Mouse (Mus musculus) cerebellum, adult 18-20 months (tissue): Measurements from ENCODE around the gene Cntrob.

Experiments used
- DNase-seq, 2 experiments: peaks; one replicate each; pipeline ENCODE4 v3.0.0; 2021

Gene Cntrob

DNA sequence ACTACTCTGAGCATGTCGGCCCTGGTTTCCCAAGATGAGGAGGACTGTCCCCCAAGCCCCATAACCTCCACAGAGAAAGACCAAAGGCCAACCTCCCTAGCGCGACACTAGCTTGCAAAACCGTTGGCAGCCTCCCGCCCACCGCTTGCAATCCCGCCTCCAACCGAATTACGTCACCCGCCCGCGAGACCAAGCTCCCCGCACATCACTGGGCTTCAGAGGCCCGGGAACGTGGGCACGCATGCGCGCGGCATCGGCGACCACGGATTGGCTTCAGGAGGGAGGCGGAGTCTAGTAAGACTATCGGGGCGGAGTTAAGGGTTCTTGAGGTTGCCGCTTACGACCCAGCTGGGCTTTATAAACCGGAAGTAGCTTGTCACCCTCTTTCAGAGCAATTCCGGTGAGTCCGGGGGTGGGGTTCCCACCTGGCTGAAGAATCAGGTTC lies at the start of gene Cntrob, which contains the start of gene Trappc1:
TSS of gene Cntrob (minus strand) at position 109 of the 445 bp plus-strand sequence.
TSS of gene Trappc1 (plus strand) at position 314 of the 445 bp plus-strand sequence.
- peak; percentile 99 to 100 for DNase-seq

DNA sequence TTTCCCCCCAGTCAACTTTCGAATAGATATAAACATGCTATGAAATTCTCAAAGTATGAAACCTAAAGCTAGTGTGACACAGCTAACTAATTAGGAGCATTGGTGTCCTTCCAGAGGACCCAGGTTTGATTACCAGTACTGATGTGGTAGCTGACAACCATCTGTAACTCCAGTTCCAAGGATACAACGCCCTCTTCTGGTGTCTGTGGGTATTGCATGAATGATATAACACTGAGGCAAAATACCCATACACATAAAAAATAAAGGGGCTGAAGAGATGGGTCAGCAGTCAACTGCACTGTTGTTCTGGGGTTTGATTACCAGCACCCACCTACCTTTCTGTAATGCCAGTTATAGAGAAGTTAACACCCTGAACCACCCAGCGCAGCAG lies 49.2 kb upstream of the Cntrob start:
- peak in 1 of 2 experiments; percentile 33 for DNase-seq

DNA sequence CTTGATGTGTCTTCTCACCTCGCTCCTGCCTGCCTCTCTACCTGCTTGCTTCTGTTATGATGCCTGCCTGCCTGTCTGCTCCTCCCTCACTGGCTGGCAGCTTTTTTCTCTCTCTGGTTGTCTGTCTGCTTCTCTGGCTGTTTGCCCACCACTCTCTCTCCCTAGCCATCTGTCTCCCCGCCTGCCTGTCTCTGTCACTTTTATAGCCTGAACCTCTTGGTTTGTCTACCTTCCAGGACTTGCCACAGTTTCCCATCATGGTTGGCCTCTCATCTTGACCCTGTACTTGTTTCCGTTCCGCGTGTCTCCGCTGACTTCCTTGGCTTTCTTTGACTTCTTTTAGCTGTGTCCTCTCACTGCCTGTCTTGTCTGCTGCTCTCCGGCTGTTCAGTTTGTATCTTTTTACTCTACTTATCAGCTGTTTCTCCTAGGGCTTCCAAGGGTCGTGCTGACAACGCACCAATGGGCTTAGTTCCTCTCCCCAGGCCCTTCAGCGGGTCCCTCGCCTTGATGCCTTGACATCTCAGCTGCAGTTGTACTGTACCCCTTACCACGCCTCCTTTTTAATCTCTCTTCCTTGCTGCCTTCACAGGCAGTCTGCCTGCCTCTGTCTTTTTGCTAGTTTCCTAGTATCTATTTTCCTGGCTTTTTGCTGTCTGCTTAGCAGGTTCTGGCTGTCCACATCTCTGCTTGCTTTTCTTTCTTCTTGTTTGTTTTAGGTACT lies 48.6 kb upstream of the Cntrob start:
- DNase-seq, result peak; percentile 91 to 94

DNA sequence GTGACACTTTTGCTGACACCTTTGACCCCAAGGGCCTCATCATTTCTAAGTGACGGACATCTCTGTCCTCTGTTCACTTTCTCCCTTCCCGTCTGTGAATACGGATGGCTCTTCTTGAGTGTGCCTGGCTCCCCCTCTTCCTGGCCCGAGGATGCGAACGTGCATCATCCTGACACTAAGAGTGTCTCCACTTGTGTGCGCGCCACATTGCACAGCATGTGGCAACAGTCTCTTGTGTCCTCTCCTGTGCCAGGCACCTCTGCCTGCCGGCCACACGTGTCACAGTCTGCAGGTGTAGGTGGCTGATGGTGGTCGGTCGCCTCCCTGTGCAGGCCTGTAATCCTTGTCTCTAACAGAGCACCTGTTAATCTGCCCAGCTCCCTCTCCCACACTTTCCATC lies 48.0 kb upstream of the Cntrob start:
- no peak for DNase-seq

DNA sequence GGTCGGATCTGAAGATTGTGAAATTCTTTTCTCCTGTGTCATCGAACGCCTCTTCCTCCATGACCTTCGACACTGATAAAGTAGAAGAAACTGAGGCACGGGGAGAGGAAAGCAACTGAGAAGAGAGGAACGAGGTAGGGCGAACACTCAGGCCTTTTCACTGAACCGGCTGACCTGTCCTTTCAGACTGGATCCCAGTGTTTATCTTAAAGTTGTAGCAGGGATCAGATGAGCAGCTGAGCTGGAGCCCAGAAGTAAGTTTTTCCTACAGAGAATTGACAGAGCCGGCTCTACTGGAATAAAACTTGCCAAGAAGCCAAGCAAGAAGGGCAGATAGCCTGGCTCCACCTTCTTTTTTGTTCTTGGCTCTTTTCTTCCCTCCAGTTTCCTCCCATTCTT lies 47.2 kb upstream of the Cntrob start:
- no peak for DNase-seq

DNA sequence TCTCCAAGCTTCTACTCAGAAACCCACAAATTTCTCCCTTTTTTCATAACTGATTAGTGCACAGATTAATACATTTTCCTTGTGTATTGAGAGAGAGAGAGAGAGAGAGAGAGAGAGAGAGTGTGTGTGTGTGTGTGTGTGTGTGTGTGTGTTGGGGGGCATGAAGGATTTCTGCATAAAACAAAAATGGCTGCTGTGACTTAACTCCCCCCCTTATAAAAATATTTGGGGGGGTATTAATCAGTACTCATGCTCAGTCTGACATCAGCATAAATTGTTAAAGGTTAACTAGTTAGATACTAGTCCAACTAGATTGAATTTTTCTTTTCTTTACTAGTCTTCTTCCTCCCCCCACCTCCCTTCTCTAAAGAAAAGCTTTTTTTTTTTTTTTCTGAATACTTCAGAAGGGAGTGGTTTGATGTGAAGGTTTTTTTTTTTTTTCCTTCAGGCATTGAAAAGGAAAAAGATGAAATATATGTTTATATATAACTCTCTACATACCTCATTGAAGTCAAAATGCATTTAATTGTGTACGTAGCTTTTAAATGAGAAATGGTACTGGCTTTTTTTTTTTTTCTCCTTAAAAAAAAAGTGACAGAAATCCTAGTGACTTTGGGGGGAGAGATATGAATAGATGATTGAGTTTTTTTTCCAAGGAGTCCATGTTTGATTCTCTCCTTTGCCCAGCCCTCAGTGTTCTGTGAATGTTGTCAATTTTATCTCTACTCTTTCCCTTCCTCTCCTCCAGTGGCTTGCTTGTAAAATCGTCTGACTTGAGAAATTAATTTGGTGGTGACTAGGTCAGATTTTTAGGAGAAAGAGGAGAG lies 46.6 kb upstream of the Cntrob start:
- DNase-seq, result no peak

DNA sequence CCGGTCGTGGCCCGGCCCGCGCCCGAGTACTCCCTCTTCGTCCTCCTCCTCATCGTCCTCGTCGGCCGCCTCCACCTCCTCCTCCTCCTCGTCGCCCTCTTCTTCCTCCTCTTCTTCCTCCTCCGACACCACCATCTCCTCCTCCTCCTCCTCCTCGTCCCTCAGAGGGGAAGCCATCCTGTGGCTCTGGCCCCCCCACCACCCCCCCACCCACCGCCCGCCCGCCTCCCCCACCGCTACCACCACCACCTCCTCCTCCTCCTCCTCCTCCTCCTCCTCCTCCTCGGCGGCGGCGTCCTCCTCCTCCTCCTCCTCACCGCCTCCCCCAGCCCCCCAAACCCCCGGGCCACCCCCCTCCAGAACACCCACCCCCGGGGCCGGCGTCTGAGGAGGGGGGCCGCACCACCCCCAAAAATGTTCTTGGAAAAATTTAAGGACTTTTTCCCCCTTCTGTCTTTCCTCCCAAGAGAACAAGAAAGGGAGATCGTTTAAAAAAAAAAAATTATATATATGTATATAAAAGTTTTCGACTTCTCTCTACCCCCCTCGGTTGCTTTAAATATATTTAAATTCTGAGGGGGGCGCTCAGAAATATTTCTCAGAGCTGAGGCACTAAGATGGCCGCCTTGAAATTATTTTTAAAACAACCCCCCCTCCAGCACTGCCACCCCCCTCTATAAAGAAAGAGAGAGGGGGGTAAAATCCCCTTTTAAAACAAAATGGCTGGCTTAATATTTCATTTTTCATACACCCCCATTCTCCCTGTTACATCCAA lies 45.8 kb upstream of the Cntrob start, which contains the start of gene Chd3:
TSS of gene Chd3 (minus strand) at position 192 of the 775 bp plus-strand sequence.
- DNase-seq, result no peak

DNA sequence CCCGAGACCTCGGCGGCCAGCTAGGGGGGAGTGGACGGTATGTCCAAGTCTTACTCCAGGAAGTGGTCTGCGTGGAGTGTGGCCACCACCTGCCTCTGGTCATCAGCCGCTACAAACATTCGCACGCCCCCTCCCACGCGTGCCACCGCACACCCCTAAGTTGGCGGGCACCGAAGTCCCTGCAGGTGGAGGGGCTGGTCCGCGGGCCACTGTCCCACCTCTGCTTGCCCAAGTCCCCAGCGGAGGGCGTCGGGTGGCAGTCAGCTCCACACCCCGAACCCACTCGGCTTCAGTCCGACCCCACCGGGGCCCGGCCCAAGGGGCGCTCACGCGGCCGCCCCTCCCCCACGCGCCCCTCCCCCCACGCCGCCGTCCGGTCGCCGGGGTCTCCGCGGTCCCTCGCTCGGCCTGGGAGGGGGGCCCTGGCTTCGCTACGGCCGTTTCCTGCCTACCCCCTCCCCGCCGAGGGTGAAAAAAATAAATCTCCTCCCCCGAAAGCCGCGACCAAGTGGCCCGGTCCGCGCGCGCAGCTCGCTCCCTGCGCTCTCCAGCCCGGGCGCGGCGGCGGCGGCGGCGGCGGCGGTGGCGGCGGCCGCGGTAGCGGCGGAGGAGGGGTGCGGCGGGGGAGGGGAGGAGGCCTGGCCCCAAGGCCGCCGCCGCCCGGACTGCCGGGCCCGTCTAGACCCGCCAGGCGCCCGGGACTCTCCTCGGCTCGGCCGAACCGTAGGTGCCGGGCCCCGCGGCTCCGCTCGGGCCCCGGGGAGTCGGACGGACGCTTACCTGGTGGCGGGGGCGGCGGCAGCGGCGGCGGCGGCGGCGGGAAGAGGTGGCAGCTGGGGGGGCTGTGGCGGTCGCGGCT lies 45.0 kb upstream of the Cntrob start:
- DNase-seq, result peak; percentile 35 to 68

DNA sequence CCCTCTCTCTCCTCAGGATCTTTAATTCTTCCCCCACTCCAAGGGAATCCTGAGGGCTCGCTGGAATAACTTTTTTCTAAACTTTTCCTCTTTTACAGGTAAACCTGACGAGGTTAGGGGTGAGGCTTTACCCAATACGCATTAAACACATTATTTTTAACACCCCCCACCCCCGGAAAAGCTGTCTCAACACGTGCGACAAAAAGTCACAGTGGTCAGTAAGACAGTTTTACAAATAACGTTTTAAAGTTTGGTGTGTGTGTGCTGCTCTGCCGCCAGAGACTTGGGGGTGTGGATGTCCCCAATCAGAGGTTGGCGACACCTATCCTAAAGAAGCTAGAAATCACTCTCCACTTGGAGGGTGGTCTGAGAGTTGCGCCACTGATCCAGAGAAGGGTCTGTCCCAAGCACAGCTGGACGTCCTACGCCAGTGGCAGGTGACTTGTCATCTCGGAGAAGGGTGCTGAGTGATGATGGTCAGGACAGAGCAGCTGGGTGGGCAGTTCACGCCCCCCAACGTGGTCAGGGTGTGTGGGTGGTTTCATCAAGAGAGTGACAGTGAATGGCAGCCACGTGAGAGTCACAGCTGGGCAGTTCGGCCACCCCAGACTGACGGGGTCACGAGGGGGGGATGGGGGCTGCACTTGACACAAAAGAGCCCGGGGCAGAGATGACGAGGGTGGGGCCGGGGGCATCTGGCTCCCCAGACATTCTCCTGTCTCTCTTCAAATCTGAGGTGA lies 44.2 kb upstream of the Cntrob start:
- no peak for DNase-seq

DNA sequence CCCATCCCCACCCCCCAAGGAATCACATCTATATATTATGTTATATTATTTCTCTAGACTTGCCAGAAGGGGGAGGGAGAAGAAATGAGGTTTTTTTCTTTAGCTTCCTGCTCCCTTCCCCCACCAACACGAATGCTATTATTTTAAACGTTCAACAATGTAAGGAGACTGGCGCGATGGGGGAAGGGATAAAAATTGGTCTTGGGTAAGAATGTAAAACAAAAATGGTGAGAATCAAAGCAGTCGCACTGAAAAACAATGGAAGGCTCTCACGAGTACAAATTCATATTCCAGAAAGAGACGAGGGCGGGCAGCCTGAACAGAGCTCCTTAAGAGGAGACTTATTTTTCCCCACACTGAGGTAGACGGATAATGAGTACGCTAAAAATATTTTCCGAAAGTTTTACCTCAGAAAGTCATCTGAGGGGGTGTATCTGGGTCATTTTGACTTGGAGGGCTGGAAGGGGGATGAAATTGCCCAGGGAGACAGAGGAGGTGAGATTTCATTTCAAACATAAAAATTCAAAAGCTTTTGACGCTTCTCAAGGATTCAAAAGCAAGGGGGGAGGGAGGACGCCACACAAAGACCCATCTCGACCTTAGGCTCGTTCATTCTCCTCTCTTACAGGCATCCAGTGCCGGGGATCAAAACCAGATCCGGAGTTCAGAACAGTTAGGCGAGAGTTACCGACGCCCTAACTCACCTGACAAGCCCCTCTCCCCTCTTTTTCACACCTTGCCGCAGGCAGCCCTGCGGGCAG lies 43.5 kb upstream of the Cntrob start:
- DNase-seq, result no peak

DNA sequence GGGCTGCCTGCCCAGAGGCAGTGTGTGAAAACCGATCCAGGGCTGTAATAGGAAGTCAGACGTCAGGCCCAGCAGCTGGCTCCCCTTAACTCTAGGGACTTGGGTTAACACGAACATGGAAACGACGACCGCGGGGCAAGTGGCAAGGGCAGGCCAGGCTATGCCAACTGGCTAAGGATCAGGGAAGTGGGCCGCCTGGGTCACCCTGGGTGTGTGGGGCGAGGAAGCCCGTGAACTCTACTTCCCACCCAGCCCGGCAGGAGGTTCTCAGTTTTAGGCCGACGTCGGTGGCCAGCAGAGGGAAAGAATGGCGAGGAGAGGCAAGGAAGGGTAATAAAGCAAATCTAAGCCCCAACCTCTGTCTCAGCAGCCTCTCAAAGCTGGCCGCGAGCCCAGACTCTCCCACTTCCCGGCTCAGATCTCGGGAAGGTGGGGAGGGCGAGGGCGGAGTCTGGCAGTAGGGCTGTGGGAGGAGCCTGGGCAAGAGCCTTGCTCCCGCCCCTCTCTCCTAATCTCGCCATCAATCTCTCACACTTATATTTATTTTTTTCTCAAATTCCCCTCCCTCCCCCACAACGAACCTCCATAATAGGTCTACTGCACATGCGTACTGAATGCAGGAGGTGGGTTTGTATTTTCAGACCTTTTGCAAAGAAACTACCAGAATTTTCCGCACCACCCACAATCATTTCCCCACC lies 42.7 kb upstream of the Cntrob start:
- DNase-seq, result peak; percentile 79 to 84

DNA sequence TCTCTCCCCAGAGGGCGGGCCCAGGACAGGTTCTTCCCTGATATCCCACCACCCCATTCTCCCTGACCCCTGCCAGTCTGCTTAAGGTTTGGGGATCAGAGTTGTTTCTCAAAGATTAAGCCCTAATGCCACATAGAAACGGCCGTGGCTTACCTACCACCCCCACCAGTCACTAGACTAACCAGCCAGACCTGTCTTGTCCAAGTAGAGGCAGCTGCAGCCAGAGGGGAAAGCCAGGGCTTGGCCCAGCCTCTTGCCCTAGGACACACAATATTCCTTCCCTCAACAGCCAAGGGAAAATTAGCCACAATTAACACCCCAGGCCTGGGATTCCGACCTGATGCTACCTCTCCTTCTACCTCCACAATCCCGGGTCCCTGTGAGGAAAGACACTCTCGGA lies 42.1 kb upstream of the Cntrob start:
- no peak for DNase-seq

DNA sequence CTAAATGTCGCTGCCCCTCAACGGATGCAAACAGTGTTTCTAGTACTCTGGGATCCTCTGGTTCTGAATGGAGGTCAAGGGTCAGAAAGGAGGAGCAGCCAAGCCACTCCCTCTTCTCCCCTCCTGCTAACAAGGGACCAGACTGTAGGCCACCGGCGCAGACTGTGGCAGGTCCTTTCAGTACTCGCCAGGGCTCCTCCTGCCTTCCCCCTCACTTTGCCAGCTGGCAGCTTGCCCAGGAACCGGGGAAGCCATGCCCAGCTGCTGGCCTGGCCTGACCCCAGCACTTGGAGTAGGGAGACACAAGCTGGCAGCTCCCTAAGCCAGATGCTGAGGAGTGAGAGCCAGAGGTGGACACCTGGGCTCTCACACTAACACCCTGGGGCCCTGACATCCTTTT lies 41.3 kb upstream of the Cntrob start:
- DNase-seq, result peak; percentile 88 to 90

DNA sequence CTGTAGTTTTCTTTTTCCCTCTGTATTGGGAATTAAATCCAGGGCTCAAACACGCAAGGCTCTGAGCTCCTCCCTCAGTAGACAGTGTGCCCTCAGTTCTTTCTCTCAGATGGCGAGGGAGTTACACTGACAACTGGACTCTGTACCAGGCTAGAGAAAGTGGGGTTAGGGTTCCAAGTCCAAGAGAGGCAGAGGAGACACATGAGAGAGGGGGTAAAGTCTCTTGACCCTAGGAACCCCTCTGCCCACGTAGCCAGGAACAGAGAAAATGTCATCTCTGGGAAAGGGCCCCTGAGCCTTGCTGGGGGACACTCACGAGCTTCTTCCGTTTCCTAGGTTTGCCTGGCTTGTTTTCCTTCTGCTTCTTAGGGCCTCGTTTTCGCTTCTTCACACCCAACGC lies 40.8 kb upstream of the Cntrob start:
- DNase-seq, result no peak

DNA sequence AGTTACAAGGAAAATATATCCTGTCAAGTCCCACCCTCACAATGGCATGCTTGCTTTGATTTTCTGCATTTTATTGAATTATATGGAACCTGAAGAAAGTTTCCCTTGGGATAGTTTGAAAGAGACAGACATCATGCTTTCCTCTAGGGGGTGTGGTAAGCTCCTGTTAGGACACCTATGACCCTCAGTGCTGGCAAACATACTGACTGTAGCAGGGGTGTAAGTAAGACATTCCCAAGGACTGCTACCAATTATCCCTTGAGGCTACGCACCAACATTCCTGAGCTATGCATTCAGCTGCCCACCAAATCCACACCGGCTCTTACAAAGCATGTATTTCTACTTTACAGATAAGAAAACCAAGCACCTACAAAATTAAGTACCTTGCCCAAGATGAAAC lies 38.9 kb upstream of the Cntrob start:
- DNase-seq, result no peak

DNA sequence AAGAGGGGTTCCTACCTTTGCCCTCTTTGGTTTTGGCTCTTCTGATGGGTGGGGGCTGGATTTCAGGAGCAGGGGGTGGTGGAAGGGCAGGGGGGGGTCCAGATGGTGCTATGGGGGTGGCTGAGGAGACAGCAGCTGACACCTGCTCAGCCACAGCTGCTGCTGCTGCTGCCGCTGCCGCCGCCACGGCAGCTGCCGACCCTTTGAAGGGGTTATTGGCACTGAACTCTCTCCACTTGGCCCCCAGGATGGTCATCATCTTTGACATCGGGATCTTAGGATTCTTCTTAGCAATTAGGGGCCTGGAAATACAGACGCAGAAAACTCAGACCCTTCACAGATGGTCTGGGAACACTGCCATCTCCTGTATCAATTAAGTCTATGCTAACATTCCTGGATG lies 38.4 kb upstream of the Cntrob start:
- DNase-seq, result no peak

DNA sequence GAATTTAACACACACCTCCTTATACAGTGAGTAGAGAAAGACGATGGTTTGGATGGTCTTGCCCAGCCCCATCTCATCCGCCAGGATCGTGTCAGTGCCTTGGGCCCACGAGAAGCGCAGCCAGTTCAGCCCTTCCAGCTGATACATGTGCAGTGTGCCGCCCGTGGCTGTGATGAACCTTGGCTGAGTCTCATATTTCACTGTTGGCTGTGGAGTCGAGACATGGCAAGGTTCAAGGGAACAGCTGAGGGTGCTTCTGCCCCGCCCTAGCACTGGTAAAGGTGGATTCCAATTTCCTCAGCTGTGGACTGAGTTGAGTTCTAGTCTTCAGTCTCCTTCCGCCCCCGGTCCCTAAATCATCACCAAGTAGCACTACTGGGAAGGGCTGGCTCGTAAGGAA lies 34.1 kb upstream of the Cntrob start:
- DNase-seq, result no peak

DNA sequence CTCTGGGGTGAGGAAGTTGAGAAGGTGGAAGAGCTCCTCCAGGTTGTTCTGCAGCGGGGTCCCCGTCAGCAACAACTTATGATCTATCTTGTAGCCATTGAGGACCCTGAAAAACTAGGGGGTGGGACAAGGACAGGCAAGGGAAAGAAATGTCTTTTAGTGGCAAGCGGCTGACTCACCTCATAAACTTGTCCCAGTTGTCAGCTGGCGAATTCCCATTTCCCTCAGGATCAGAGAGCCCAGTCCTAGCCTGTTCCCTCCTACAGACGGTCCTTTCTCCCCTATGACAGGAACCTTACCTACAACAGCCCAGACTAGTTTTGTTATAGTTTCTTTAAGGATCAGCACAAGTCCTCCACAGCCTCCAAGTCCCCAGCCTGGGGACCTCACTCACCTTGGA lies 33.0 kb upstream of the Cntrob start:
- DNase-seq, result no peak

DNA sequence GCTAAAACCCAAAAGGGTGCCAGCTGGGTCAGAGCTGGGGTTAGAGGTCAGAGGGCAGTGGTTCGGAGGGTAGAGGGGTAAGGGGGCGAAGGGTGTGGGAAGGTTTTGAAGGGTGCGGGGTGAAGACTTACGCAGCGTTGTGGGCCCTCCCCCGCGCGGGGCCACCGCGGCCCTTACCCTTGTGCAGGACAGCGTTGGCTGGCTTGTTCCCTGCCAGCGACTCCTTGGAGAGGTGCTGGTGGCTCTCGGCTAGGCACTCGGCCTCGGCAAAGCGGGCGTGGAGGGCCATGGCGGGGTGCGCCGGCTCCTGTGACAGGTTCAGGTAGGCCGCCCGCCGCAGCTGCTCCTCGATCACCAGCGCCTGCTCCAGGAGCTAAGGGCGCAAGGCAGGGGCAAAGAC lies 22.9 kb upstream of the Cntrob start:
- DNase-seq, result no peak
